Mouse (Mus musculus) testis, adult 2 months (tissue): Measurements from ENCODE around the gene Fam241b. TPM values are rescaled to one million over a fixed set of nuclear protein-coding genes. Genes with fewer than 3 reads are reported as not detected.

Source experiments
- H3K27ac ChIP-seq: fragments of 200-500 bp; 2 replicates; pipeline ENCODE4 v1.5.1; 2012; ENCODE audit warnings: low read depth, low read length; ENCODE audit not compliant: control insufficient read depth, insufficient read depth
- H3K27me3 ChIP-seq: fragments of 200-500 bp; 2 replicates; pipeline ENCODE4 v1.6.1; 2012; ENCODE audit warnings: mild to moderate bottlenecking, low read length, moderate library complexity; ENCODE audit not compliant: control insufficient read depth, insufficient read depth
- H3K36me3 ChIP-seq: fragments of 200-500 bp; 2 replicates; pipeline ENCODE4 v1.6.1; 2012; ENCODE audit warnings: mild to moderate bottlenecking, low read length; ENCODE audit not compliant: control insufficient read depth, insufficient read depth
- H3K4me1 ChIP-seq: fragments of 200-500 bp; 2 replicates; pipeline ENCODE4 v1.6.1; 2012; ENCODE audit warnings: low read length; ENCODE audit not compliant: control insufficient read depth, insufficient read depth
- H3K4me3 ChIP-seq: fragments of 200-500 bp; 2 replicates; pipeline ENCODE4 v1.5.1; 2012; ENCODE audit warnings: low read depth, mild to moderate bottlenecking, low read length, moderate library complexity, mixed read lengths; ENCODE audit not compliant: control insufficient read depth
- CTCF ChIP-seq: fragments of 200-500 bp; IDR thresholded peaks from 2 replicates; pipeline ENCODE4 v1.5.1; 2012; ENCODE audit warnings: low read depth, mild to moderate bottlenecking, inconsistent platforms, low read length, moderate library complexity; ENCODE audit not compliant: control insufficient read depth, insufficient read depth, insufficient replicate concordance
- POLR2A ChIP-seq: fragments of 200-500 bp; IDR thresholded peaks from 2 replicates; pipeline ENCODE4 v1.6.1; 2012; ENCODE audit warnings: low read depth, mild to moderate bottlenecking, inconsistent platforms, low read length, moderate library complexity; ENCODE audit not compliant: control insufficient read depth
- polyA plus RNA-seq: library from polyadenylated mRNA; depleted of rRNA; stranded (reverse); fragments of >200 nt; gene quantifications from 2 replicates; pipeline ENCODE4 v1.2.3, GENCODE M21; 2012; rRNA removed

The Fam241b gene
- polyA plus RNA-seq, 1 experiment, result 5.3 TPM

- H3K27ac ChIP-seq, result no peak overlapping the region
- TF ChIP-seq CTCF (no peak), POLR2A (no peak)
Observed at GRCm38 (mm10) chr10:62058508-62059375, 85.0 kb downstream of the Fam241b start.

More at GRCm38 (mm10) chr10:62058508-62059375, 85.0 kb downstream of the Fam241b start:
- Histone ChIP-seq H3K4me3 (no peak overlapping the region), H3K36me3 (no peaks in the 10 kb centered on the region), H3K27me3 (no peaks in the 10 kb centered on the region), H3K4me1 (no peaks in the 10 kb centered on the region; the same call in 1 of the 2 replicates)

Other genes with a start within 250 kb of the Fam241b start
- 0.43 and 0.48 TPM in 2 replicates for gene Col13a1, start 164.8 kb downstream of the Fam241b start, polyA plus RNA-seq
- gene Neurog3, start 10.8 kb downstream of the Fam241b start, polyA plus RNA-seq, result 0.79 and 0.87 TPM in 2 replicates
- 2.7 and 3.6 TPM in 2 replicates for gene Tspan15, start 87.3 kb upstream of the Fam241b start, polyA plus RNA-seq
- gene Tacr2, start 108.5 kb upstream of the Fam241b start, polyA plus RNA-seq, result 0.88 and 1.2 TPM in 2 replicates
- 853 and 878 TPM in 2 replicates for gene Hk1, start 236.0 kb upstream of the Fam241b start, polyA plus RNA-seq